Mouse (Mus musculus): Measurements from ENCODE around the gene Defb36. TPM values are rescaled to one million over a fixed set of nuclear protein-coding genes. Genes with fewer than 3 reads are reported as not detected.
A peak's percentile ranks its signal among the peaks of the same experiment; 100 is the strongest.

The Defb36 gene
- polyA plus RNA-seq, 2 experiments, result not detected

DNA sequence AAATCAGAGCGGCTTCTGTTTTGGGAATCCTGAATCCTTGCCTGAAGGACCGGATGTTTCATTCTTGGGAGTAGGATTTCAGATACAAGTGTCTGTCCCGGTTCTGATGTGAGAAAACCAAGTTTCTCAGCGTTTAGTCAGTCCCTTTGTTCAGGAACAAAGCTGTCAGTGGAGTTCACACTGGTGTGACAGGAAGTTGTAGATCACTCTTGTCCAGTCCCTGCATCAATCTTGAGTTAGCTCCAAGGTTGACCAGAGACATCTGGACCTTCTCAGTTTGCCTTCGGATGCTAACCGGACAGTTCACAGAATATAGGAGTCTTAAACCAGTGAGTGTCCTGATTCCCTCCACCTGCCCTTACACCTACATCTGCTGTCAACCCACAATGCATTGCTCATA lies 3.6 kb downstream of the Defb36 start:
- Histone ChIP-seq H3K27ac (no peak overlapping the region), H3K4me3 (ENCODE audit: insufficient read depth in 1 of 2, low read depth in 2 of 2, low read length in 2 of 2) (no peak overlapping the region)

DNA sequence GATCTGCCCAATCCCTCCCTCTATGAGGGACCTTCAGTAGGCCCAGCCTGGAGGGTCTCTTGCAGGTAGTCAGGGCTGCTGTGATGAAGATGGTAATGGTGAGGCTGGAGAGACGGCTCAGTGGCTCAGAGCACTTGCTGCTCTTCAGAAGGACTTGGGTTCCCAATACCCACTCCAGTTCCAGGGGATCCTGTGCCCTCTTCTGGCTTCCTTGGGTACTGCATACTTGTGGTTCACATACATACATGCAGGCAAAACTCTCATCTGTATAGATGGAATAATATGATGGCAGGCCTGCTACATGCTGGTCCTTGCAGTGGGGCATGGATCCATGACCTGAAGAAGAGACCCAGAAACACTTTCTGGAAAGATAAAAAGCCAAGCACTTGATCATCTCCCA lies 4.6 kb downstream of the Defb36 start:
- WGBS (ENCODE audit: insufficient replicate concordance), result 65% methylated on average over 1 of the region's 1 CpGs
- H3K4me3 ChIP-seq (ENCODE audit: insufficient read depth in 1 of 2, low read depth in 2 of 2, low read length in 2 of 2), result no peak overlapping the region
- no peaks in the 10 kb centered on the region for H3K4me1 ChIP-seq (replicated peaks; ENCODE audit: control insufficient read depth in 2 of 2, insufficient read depth in 2 of 2, low read length in 1 of 2)
- TF ChIP-seq CTCF (IDR thresholded peaks at IDR 0.05; ENCODE audit: low read depth) (no peak), EP300 (IDR thresholded peaks at IDR 0.05; ENCODE audit: low read depth) (no peak)
- no peak overlapping the region for H3K9ac ChIP-seq (replicated peaks)
- no peak overlapping the region for H3K27ac ChIP-seq
- no peak overlapping the region for H3K4me2 ChIP-seq (ENCODE audit: low read depth)
- DNase-seq (ENCODE audit: low read depth in 3 of 3, low spot score in 3 of 3) (no peak), ATAC-seq (ENCODE audit: insufficient read depth) (no peak)
- no peaks in the 10 kb centered on the region for H3K36me3 ChIP-seq (replicated peaks; ENCODE audit: control insufficient read depth, insufficient read depth, low read depth)
- no peaks in the 10 kb centered on the region for H3K9me3 ChIP-seq (ENCODE audit: control insufficient read depth, low read length)
- no peaks in the 10 kb centered on the region for H3K27me3 ChIP-seq (ENCODE audit: control insufficient read depth, insufficient read depth, low read length)

More for the DNA sequence above, 3.6 kb downstream of the Defb36 start:
- H3K9me3 ChIP-seq (ENCODE audit: control insufficient read depth, low read length), result no peaks in the 10 kb centered on the region
- no peak overlapping the region for H3K9ac ChIP-seq (replicated peaks)
- no peak overlapping the region for H3K4me2 ChIP-seq (ENCODE audit: low read depth)
- ATAC-seq (ENCODE audit: insufficient read depth), result no peak
- no peak for DNase-seq (ENCODE audit: low read depth in 3 of 3, low spot score in 3 of 3)
- no peaks in the 10 kb centered on the region for H3K4me1 ChIP-seq (replicated peaks; ENCODE audit: control insufficient read depth in 2 of 2, insufficient read depth in 2 of 2, low read length in 1 of 2)
- TF ChIP-seq CTCF (IDR thresholded peaks at IDR 0.05; ENCODE audit: low read depth), result no peak
- no peak for TF ChIP-seq EP300 (IDR thresholded peaks at IDR 0.05; ENCODE audit: low read depth)
- no peaks in the 10 kb centered on the region for H3K27me3 ChIP-seq (ENCODE audit: control insufficient read depth, insufficient read depth, low read length)
- H3K36me3 ChIP-seq (replicated peaks; ENCODE audit: control insufficient read depth, insufficient read depth, low read depth), result no peaks in the 10 kb centered on the region
- WGBS (ENCODE audit: insufficient replicate concordance), result 35% methylated on average over 6 of the region's 6 CpGs

DNA sequence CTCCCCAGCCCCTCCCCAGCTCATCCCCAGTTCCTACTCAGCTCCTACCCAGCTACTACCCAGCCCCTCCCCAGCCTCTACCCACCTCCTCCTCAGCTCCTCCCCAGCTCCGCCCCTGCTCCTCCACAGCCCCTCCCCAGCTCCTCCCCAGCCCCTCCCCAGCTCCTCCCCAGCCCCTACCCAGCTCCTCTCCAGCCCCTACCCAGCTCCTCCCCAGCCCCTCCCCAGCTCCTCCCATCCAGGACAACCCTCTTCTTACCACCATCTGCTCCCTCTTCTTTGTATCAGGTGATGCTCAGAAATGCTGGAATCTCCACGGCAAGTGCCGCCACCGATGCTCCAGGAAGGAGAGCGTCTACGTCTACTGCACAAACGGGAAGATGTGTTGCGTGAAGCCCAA lies 8.1 kb downstream of the Defb36 start:
- ATAC-seq (ENCODE audit: insufficient read depth) (no peak), DNase-seq (ENCODE audit: low read depth in 3 of 3, low spot score in 3 of 3) (no peak)
- Histone ChIP-seq H3K4me1 (replicated peaks; ENCODE audit: control insufficient read depth in 2 of 2, insufficient read depth in 2 of 2, low read length in 1 of 2) (no peaks in the 10 kb centered on the region), H3K27ac (no peak overlapping the region), H3K36me3 (replicated peaks; ENCODE audit: control insufficient read depth, insufficient read depth, low read depth) (no peaks in the 10 kb centered on the region), H3K4me2 (ENCODE audit: low read depth) (no peak overlapping the region), H3K27me3 (ENCODE audit: control insufficient read depth, insufficient read depth, low read length) (no peaks in the 10 kb centered on the region), H3K9ac (replicated peaks) (no peak overlapping the region), H3K9me3 (ENCODE audit: control insufficient read depth, low read length) (no peaks in the 10 kb centered on the region), H3K4me3 (ENCODE audit: insufficient read depth in 1 of 2, low read depth in 2 of 2, low read length in 2 of 2) (no peak overlapping the region)
- TF ChIP-seq CTCF (IDR thresholded peaks at IDR 0.05; ENCODE audit: low read depth), result no peak
- TF ChIP-seq EP300 (IDR thresholded peaks at IDR 0.05; ENCODE audit: low read depth), result no peak
- WGBS (ENCODE audit: insufficient replicate concordance), result 34% methylated on average over 8 of the region's 8 CpGs

DNA sequence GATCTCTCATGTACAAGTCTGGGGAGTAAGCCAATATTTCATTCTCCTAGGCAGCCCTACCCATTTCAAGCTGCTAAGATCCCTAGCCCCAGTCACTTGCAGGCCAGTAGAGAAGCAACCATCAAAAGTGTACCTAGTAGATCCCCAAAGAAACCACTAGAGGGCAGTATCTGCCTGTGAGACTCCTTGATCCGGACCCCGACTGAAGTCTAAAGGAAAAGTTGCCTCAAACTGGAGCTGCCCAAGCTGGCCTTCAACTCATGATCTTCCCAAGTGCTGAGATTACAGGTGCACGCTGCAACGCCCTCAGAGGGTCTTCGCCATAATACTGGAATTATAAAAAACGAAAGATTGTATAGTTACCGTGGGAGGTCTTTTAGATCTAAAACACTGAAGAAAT lies 11.4 kb downstream of the Defb36 start:
- Histone ChIP-seq H3K27ac (no peak overlapping the region), H3K9me3 (ENCODE audit: control insufficient read depth, low read length) (no peaks in the 10 kb centered on the region), H3K27me3 (ENCODE audit: control insufficient read depth, insufficient read depth, low read length) (no peaks in the 10 kb centered on the region), H3K4me3 (ENCODE audit: insufficient read depth in 1 of 2, low read depth in 2 of 2, low read length in 2 of 2) (no peak overlapping the region), H3K9ac (replicated peaks) (no peak overlapping the region), H3K4me2 (ENCODE audit: low read depth) (no peak overlapping the region), H3K4me1 (replicated peaks; ENCODE audit: control insufficient read depth in 2 of 2, insufficient read depth in 2 of 2, low read length in 1 of 2) (no peaks in the 10 kb centered on the region), H3K36me3 (replicated peaks; ENCODE audit: control insufficient read depth, insufficient read depth, low read depth) (no peaks in the 10 kb centered on the region)
- TF ChIP-seq EP300 (IDR thresholded peaks at IDR 0.05; ENCODE audit: low read depth) (no peak), CTCF (IDR thresholded peaks at IDR 0.05; ENCODE audit: low read depth) (peak; percentile 85)
- ATAC-seq (ENCODE audit: insufficient read depth), result no peak
- peak; percentile 33 to 37 (median 35) for DNase-seq (ENCODE audit: low read depth in 3 of 3, low spot score in 3 of 3)
- 9% methylated on average over 7 of the region's 7 CpGs for WGBS (ENCODE audit: insufficient replicate concordance)

DNA sequence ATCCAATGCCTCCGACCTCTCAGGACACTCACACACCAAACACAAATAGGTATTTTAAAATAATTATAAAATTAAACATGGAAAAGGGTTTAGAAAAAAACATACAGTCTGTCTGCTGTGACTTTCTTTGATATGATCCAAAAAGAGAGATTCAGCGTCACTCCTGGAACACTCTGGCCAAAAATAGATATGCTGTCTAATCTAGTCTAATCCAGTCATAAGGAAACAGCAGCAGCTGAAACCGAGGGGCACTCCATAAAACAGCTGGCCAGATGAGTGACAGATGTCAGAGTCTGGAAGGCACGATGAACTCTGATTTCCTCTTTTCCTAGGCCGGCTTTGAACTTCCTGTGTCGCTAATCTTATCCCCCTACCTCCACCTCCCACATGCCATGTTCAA lies 12.3 kb downstream of the Defb36 start:
- no peak for DNase-seq (ENCODE audit: low read depth in 3 of 3, low spot score in 3 of 3)
- ATAC-seq (ENCODE audit: insufficient read depth), result no peak
- no peaks in the 10 kb centered on the region for H3K4me1 ChIP-seq (replicated peaks; ENCODE audit: control insufficient read depth in 2 of 2, insufficient read depth in 2 of 2, low read length in 1 of 2)
- no peak overlapping the region for H3K27ac ChIP-seq
- H3K9ac ChIP-seq (replicated peaks), result no peak overlapping the region
- TF ChIP-seq CTCF (IDR thresholded peaks at IDR 0.05; ENCODE audit: low read depth) (no peak), EP300 (IDR thresholded peaks at IDR 0.05; ENCODE audit: low read depth) (no peak)
- H3K9me3 ChIP-seq (ENCODE audit: control insufficient read depth, low read length), result no peaks in the 10 kb centered on the region
- H3K36me3 ChIP-seq (replicated peaks; ENCODE audit: control insufficient read depth, insufficient read depth, low read depth), result no peaks in the 10 kb centered on the region
- H3K4me2 ChIP-seq (ENCODE audit: low read depth), result no peak overlapping the region
- H3K27me3 ChIP-seq (ENCODE audit: control insufficient read depth, insufficient read depth, low read length), result no peaks in the 10 kb centered on the region
- no peak overlapping the region for H3K4me3 ChIP-seq (ENCODE audit: insufficient read depth in 1 of 2, low read depth in 2 of 2, low read length in 2 of 2)
- WGBS (ENCODE audit: insufficient replicate concordance), result 18% methylated on average over 6 of the region's 6 CpGs
